Mouse (Mus musculus): ENCODE results near the gene Gm9833.

The Gm9833 gene

DNA sequence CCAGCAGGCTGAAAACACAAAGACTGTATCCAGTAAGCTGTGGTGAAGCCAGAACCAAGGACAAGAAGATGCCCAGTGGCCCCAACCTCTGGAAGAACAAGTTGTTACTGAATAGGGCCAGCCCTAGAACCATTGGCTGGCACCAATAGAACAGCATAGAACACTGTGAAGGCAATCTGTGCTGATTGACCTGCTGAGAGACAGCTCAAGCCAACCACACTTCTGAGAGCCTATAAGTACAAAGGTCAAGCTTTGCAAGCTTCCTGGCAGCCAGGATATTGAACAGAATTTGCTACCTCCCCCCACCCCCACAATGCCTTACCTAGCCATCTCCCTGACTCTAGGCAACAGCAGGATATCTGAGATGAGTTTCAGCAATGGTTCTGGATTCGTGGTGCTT lies 35.7 kb downstream of the Gm9833 start:
- no peak for DNase-seq

DNA sequence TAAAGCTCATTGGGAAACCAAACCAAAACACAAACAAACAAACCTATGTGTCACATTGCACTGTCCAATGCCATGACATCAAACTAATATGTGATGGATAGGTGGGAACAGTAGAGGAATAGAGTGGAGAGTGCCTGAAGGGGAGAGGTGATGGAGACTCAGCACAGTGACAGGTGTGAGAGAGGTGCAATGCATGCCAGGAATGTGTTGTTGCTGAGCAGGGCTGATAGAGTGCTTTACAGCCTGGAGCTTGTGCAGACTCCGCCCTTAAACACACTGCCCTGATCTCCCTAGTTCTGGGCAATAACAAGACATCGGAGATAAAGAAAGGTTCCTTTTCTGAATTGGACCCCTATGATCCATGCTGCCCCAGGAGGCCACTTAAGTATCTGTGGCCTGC lies 36.2 kb downstream of the Gm9833 start:
- no peak for DNase-seq

DNA sequence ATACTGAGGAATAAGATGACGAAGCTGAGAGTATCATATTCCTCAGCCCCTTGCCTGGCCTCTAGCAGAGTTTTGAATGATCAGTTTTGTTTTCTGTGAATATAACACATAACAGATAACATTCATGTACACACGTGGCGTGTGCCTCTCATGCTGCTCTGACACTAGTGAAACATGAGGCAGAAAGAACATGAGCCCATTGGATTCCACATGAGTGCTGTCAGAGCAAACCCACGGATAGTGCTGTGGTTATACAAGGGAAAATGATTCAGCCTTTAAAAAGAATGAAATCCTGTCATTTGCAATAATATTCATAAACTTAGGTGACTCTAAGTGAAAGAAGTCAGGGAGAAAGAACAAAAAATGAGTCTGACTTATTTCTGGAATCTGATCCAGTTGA lies 37.4 kb downstream of the Gm9833 start:
- no peak for DNase-seq

DNA sequence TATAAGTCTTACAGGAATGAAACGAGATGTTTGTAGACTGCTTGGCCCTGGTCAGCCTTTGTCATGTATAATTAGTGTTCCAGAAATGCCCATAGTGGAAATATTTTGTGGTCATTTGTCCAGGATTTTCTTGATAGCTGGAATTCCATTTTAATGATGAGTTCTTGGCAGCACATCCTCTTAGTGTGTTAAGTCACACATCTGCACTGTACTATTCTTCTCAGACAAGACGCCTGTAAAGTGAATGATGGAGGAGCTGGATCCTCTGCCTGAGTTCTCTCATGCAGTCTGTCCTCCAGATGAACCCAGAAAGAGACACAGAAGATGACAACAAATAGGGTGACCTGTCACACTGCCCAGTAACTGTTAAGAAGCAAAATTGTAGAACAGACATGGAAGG lies 38.1 kb downstream of the Gm9833 start:
- DNase-seq: no peak

DNA sequence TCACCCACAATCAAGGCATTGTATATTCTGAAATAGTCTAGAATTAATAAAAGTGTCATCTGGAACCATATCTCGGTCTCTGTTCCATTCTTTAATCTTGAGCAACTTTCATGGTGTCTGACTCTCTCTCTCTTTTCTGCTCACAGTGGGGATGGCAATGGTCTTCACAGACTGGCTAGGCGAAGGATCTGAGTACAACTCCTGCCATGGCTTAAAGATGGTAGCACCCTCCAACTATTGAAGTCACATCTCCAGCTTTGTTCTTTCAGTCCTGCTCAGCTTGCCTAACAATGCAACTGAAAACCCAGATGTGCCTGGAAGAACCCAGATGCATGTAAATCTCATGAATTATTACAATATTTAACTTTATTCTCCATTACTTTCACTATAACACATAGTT lies 38.6 kb downstream of the Gm9833 start:
- DNase-seq: no peak

DNA sequence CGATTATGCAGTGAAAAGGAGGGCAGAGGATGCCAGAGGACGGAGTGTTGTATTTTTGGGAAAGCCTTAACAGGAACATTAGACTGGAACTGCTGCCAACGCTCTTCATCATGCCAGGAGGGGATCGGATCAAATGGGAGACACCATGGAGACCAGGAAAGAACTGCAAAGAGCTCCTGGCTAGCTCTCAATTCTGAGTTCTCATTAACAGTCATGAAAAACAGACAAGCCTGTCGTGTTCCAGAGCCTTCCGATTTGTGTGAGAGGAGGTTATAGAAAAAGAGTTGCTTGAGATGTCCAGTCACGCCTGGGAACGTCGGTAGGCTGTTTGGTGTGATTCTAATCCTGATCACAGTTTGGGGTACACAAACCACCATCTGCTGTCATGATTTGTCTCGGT lies 39.0 kb downstream of the Gm9833 start:
- DNase-seq: no peak

DNA sequence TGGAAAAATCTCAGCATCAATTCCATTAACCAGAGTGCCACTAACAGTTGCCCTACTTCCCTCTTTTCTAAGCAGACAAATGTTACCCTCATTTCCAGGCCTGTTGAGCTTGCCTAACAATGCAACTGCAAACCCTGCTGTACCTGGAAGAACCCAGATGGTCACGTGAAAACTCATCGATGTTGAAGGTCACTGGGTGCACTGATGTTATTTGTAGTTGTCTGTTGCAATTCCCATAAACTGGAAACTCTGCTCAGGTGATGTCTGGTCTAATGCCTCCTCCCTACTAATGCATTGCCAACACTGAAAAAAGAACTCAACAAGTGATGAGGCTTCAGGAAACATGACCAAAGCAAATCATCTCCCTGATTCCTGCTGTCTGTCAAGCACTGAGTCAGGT lies 39.6 kb downstream of the Gm9833 start:
- DNase-seq: no peak
